Mouse (Mus musculus) bone marrow, adult 2 months (tissue): ENCODE measurements at regions not wholly inside any gene's neighbourhood (a gene's known extent, or its start where the extent isn't known, plus 50 kb on each side); places are given as distances from the start of the nearest gene placed in this dataset.

Experiments used
- CTCF ChIP-seq: fragments of 200-500 bp; IDR thresholded peaks from 2 replicates; pipeline ENCODE4 v1.5.1; 2011; ENCODE audit warnings: low read length, control low read depth; ENCODE audit not compliant: control insufficient read depth, insufficient read depth
- POLR2A ChIP-seq: fragments of 200-500 bp; IDR thresholded peaks from 2 replicates; pipeline ENCODE4 v1.6.1; 2011; ENCODE audit warnings: low read depth, mild to moderate bottlenecking, control low read depth, low read length, borderline replicate concordance; ENCODE audit not compliant: control insufficient read depth

DNA sequence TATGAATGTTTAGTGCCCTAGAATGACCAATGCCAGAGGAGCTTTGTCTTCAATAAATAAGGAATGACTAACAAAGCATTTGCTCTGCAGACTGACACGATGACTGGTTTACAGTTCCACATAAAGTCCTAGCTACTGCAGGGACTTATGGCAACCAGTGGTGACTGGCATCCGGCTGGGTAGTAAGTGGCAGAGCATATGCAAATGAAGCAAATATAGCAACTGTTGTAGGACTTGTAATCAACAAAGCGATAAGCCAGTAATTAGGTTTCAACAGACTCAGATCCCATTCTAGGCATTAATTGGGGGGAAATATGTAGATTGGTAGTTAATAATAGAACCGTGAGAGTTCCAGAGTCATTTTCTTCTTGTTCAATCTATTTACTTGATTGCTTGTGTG, 379.2 kb upstream of the Sptlc3 start:
- TF ChIP-seq CTCF (no peak), POLR2A (no peak)
